Mouse (Mus musculus): ENCODE data around the gene 1810010D01Rik. TPM values are rescaled to one million over a fixed set of nuclear protein-coding genes. Genes with fewer than 3 reads are reported as not detected.

1810010D01Rik gene
- polyA plus RNA-seq, 1 experiment = not detected

GRCm38 (mm10) chr7:145159283-145160240 is 48.4 kb downstream of the 1810010D01Rik start:
- Histone ChIP-seq H3ac (ENCODE audit: control insufficient read depth, insufficient read length, low read depth) (no peak overlapping the region), H3K79me2 (ENCODE audit: control insufficient read depth, insufficient read depth) (no peaks in the 10 kb centered on the region), H3K79me3 (ENCODE audit: low read depth) (no peaks in the 10 kb centered on the region), H3K4me3 (ENCODE audit: insufficient read depth, poor library complexity, severe bottlenecking) (no peak overlapping the region), H3K36me3 (ENCODE audit: control insufficient read depth, insufficient read depth) (no peaks in the 10 kb centered on the region), H3K27me3 (ENCODE audit: control insufficient read depth, insufficient read depth, insufficient read length) (no peaks in the 10 kb centered on the region)
- TF ChIP-seq USF1 (IDR thresholded peaks at IDR 0.05; ENCODE audit: low read depth) (no peak), MYOD1 (IDR thresholded peaks at IDR 0.05; ENCODE audit: control insufficient read depth, insufficient read length, low read depth) (no peak), MAX (IDR thresholded peaks at IDR 0.05) (no peak), CEBPB (IDR thresholded peaks at IDR 0.05; ENCODE audit: low read depth) (no peak), MYOG (IDR thresholded peaks at IDR 0.05; ENCODE audit: control insufficient read depth, extremely low read depth, insufficient read length) (no peak), FOSL1 (IDR thresholded peaks at IDR 0.05; ENCODE audit: insufficient read depth, low read length, poor library complexity, severe bottlenecking) (no peak), CTCF (IDR thresholded peaks at IDR 0.05; ENCODE audit: control insufficient read depth, insufficient read depth, insufficient read length) (no peak)

Other genes starting within 250 kb of the 1810010D01Rik start
- 5.2 TPM for gene Tpcn2, start 75.9 kb upstream of the 1810010D01Rik start, polyA plus RNA-seq (2012; fragmentation: generic; extraction: Trizol)
- gene Mrgprf, start 92.7 kb upstream of the 1810010D01Rik start, polyA plus RNA-seq (2012; fragmentation: generic; extraction: Trizol) = 0.88 TPM
- not detected for gene Mrgprd, start 106.7 kb upstream of the 1810010D01Rik start, polyA plus RNA-seq (2012; fragmentation: generic; extraction: Trizol)

Data from C2C12 (cell line).